Mouse (Mus musculus) stomach, postnatal 0 days (tissue): Measurements from ENCODE around the gene Cntnap5a. TPM values are rescaled to one million over a fixed set of nuclear protein-coding genes. Genes with fewer than 3 reads are reported as not detected.

Source experiments
- ATAC-seq: fragments of 200-750 bp; cut with Nextera tagmentation; 2 replicates; pipeline ENCODE4 v1.8.0; 2017; ENCODE audit not compliant: low FRiP score, low TSS enrichment
- DNase-seq: peaks from one replicate; pipeline ENCODE4 v3.0.0-alpha.2; 2016; ENCODE audit warnings: low spot score
- H3K27ac ChIP-seq: fragments of 300-500 bp; sonication (generic); replicated peaks from 2 replicates; pipeline ENCODE4 v1.5.1; 2014; ENCODE audit warnings: mild to moderate bottlenecking, control low read depth
- H3K27me3 ChIP-seq: fragments of 300-500 bp; sonication (generic); 2 replicates; pipeline ENCODE4 v1.6.1; 2014; ENCODE audit warnings: low read length; ENCODE audit not compliant: control insufficient read depth, insufficient read depth
- H3K36me3 ChIP-seq: fragments of 300-500 bp; sonication (generic); 2 replicates; pipeline ENCODE4 v1.6.1; 2014; ENCODE audit warnings: low read length, mixed read lengths; ENCODE audit not compliant: control insufficient read depth, insufficient read depth
- H3K4me1 ChIP-seq: fragments of 300-500 bp; sonication (generic); replicated peaks from 2 replicates; pipeline ENCODE4 v1.6.1; 2014; ENCODE audit warnings: antibody characterized with exemption; ENCODE audit not compliant: control insufficient read depth, insufficient read depth
- H3K4me2 ChIP-seq: fragments of 300-500 bp; sonication (generic); replicated peaks from 2 replicates; pipeline ENCODE4 v1.6.1; 2014; ENCODE audit warnings: low read depth, mild to moderate bottlenecking, control low read depth, moderate library complexity
- H3K4me3 ChIP-seq: fragments of 300-500 bp; sonication (generic); 2 replicates; pipeline ENCODE4 v1.5.1; 2014; ENCODE audit warnings: low read depth, low read length, control low read depth
- H3K9ac ChIP-seq: fragments of 300-500 bp; sonication (generic); 2 replicates; pipeline ENCODE4 v1.6.1; 2014; ENCODE audit warnings: mild to moderate bottlenecking, low read length, control low read depth, mixed read lengths
- H3K9me3 ChIP-seq: fragments of 300-500 bp; sonication (generic); 2 replicates; pipeline ENCODE4 v1.6.1; 2016; ENCODE audit warnings: low read length; ENCODE audit not compliant: control insufficient read depth
- CTCF ChIP-seq: IDR thresholded peaks from 2 replicates; pipeline ENCODE4 v1.5.1; 2016; ENCODE audit warnings: antibody characterized with exemption, low read depth, mild to moderate bottlenecking, moderate library complexity
- EP300 ChIP-seq: optimal IDR thresholded peaks from 2 replicates; pipeline ENCODE3; 2016; ENCODE audit warnings: antibody characterized with exemption
- WGBS: fragments of 180-500 bp; shearing (Covaris S2); extraction: QIAGEN DNeasy Blood & Tissue Kit; methylation state at CpG from one replicate; pipeline ENCODE4 v1.1.7; 2014; 5-methylcytosine and 5-hydroxymethylcytosine counted together
- polyA plus RNA-seq: library from polyadenylated mRNA; unstranded; fragments of >200 nt; fragmentation: Nextera tagmentation; extraction: Ambion mirVana; gene quantifications from 2 replicates; pipeline ENCODE4 v1.2.1, GENCODE M21; 2015

Gene Cntnap5a
- polyA plus RNA-seq, 1 experiment from 2014 or later: 0.10 TPM

GRCm38 (mm10) chr1:116243856-116244255 lies 559.3 kb downstream of the Cntnap5a start:
- Histone ChIP-seq H3K9ac (no peak overlapping the region), H3K9me3 (no peaks in the 10 kb centered on the region), H3K4me2 (no peak overlapping the region), H3K27me3 (no peaks in the 10 kb centered on the region), H3K4me3 (no peak overlapping the region), H3K36me3 (no peaks in the 10 kb centered on the region), H3K4me1 (no peaks in the 10 kb centered on the region), H3K27ac (no peak overlapping the region)
- DNase-seq: no peak
- ATAC-seq: no peak
- no peak for TF ChIP-seq CTCF
- no peak for TF ChIP-seq EP300
- 51% methylated on average over 2 of the region's 2 CpGs for WGBS

GRCm38 (mm10) chr1:116281144-116281543 lies 596.6 kb downstream of the Cntnap5a start:
- Histone ChIP-seq H3K27ac (no peak overlapping the region), H3K36me3 (no peaks in the 10 kb centered on the region), H3K4me1 (no peaks in the 10 kb centered on the region), H3K9me3 (no peaks in the 10 kb centered on the region), H3K4me3 (no peak overlapping the region), H3K9ac (no peak overlapping the region), H3K27me3 (no peaks in the 10 kb centered on the region), H3K4me2 (no peak overlapping the region)
- ATAC-seq: no peak
- no peak for DNase-seq
- no peak for TF ChIP-seq EP300
- no peak for TF ChIP-seq CTCF

GRCm38 (mm10) chr1:116283968-116284367 lies 599.4 kb downstream of the Cntnap5a start:
- no peak for DNase-seq
- WGBS: 52% methylated on average over 1 of the region's 1 CpGs

DNA sequence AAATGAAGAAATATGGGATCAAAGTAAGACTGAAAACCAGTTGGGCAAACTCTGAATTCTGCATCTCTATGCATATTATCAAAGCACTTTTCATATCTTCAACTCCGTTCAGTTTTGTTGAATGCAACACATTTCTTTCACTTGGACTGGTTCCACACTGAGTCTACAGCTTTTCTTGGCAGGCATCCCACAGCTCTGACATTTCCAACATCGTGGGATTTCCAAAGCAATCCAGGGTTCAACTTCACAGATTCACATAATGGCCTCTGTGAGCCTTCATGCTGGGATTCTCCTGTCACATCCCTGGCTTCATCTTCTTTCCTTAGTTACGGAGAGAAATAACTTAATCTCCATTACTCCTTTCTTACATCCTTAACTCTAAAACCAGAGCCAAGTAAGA lies 622.0 kb downstream of the Cntnap5a start:
- H3K36me3 ChIP-seq: no peaks in the 10 kb centered on the region
- no peak overlapping the region for H3K4me3 ChIP-seq
- H3K4me2 ChIP-seq: no peak overlapping the region
- DNase-seq (no peak), ATAC-seq (no peak)
- no peaks in the 10 kb centered on the region for H3K9me3 ChIP-seq
- TF ChIP-seq EP300: no peak
- no peak for TF ChIP-seq CTCF
- no peaks in the 10 kb centered on the region for H3K27me3 ChIP-seq
- H3K27ac ChIP-seq: no peak overlapping the region
- 34% methylated on average over 3 of the region's 3 CpGs for WGBS
- H3K9ac ChIP-seq: no peak overlapping the region
- H3K4me1 ChIP-seq: no peaks in the 10 kb centered on the region

More at GRCm38 (mm10) chr1:116283968-116284367, 599.4 kb downstream of the Cntnap5a start:
- Histone ChIP-seq H3K9me3 (no peaks in the 10 kb centered on the region), H3K9ac (no peak overlapping the region), H3K4me3 (no peak overlapping the region), H3K4me1 (no peaks in the 10 kb centered on the region), H3K4me2 (no peak overlapping the region), H3K36me3 (no peaks in the 10 kb centered on the region), H3K27ac (no peak overlapping the region), H3K27me3 (no peaks in the 10 kb centered on the region)
- ATAC-seq: no peak
- TF ChIP-seq CTCF (no peak), EP300 (no peak)

- Histone ChIP-seq H3K27me3 (no peaks in the 10 kb centered on the region), H3K9ac (no peak overlapping the region), H3K4me1 (no peaks in the 10 kb centered on the region), H3K4me3 (no peak overlapping the region), H3K4me2 (no peak overlapping the region), H3K27ac (no peak overlapping the region), H3K9me3 (no peaks in the 10 kb centered on the region), H3K36me3 (no peaks in the 10 kb centered on the region)
- DNase-seq: no peak
- no peak for TF ChIP-seq CTCF
- no peak for TF ChIP-seq EP300
- ATAC-seq: no peak
- 66% methylated on average over 3 of the region's 3 CpGs for WGBS
Observed at GRCm38 (mm10) chr1:116311512-116311911, 627.0 kb downstream of the Cntnap5a start.

- no peak for ATAC-seq
- peak; percentile 18 for DNase-seq
- Histone ChIP-seq H3K4me2 (no peak overlapping the region), H3K27me3 (no peaks in the 10 kb centered on the region), H3K4me1 (no peaks in the 10 kb centered on the region), H3K9me3 (no peaks in the 10 kb centered on the region), H3K4me3 (no peak overlapping the region), H3K36me3 (no peaks in the 10 kb centered on the region), H3K27ac (no peak overlapping the region), H3K9ac (no peak overlapping the region)
- TF ChIP-seq EP300 (no peak), CTCF (peak; percentile 51)
Observed at GRCm38 (mm10) chr1:116313269-116313668, 628.7 kb downstream of the Cntnap5a start.
